Mouse (Mus musculus): ENCODE results near the gene Msrb3. TPM values are rescaled to one million over a fixed set of nuclear protein-coding genes. Genes with fewer than 3 reads are reported as not detected.

The Msrb3 gene
- polyA plus RNA-seq, 1 experiment from 2014 or later, result 5.1 TPM

- ATAC-seq (ENCODE audit: insufficient read depth, low FRiP score, low TSS enrichment), result no peak
- no peak for DNase-seq (ENCODE audit: low spot score)
- no peak overlapping the region for H3K4me2 ChIP-seq (ENCODE audit: low read depth)
These were observed 51.1 kb downstream of the Msrb3 start for GRCm38 (mm10) chr10:120847785-120848184.

GRCm38 (mm10) chr10:120839966-120840365 lies 58.9 kb downstream of the Msrb3 start:
- no peaks in the 10 kb centered on the region for H3K4me1 ChIP-seq (ENCODE audit: control insufficient read depth, insufficient read depth, low read length)
- no peak overlapping the region for H3K9ac ChIP-seq (ENCODE audit: low read length)
- no peaks in the 10 kb centered on the region for H3K27me3 ChIP-seq (ENCODE audit: control insufficient read depth, insufficient read depth, low read length)
- DNase-seq (ENCODE audit: low spot score), result no peak
- H3K36me3 ChIP-seq (ENCODE audit: control insufficient read depth, insufficient read depth, low read length), result no peaks in the 10 kb centered on the region
- H3K9me3 ChIP-seq (ENCODE audit: control insufficient read depth, low read length), result no peaks in the 10 kb centered on the region
- H3K4me2 ChIP-seq (ENCODE audit: low read depth), result no peak overlapping the region
- no peak overlapping the region for H3K4me3 ChIP-seq (ENCODE audit: low read depth, low read length)
- ATAC-seq (ENCODE audit: insufficient read depth, low FRiP score, low TSS enrichment), result no peak
- WGBS, result 87% methylated on average over 7 of the region's 7 CpGs
- no peak overlapping the region for H3K27ac ChIP-seq (ENCODE audit: low read depth, low read length)

More at GRCm38 (mm10) chr10:120847785-120848184, 51.1 kb downstream of the Msrb3 start:
- H3K36me3 ChIP-seq (ENCODE audit: control insufficient read depth, insufficient read depth, low read length), result no peaks in the 10 kb centered on the region
- no peak overlapping the region for H3K9ac ChIP-seq (ENCODE audit: low read length)
- WGBS, result 87% methylated on average over 4 of the region's 4 CpGs
- no peak overlapping the region for H3K27ac ChIP-seq (ENCODE audit: low read depth, low read length)
- no peaks in the 10 kb centered on the region for H3K4me1 ChIP-seq (ENCODE audit: control insufficient read depth, insufficient read depth, low read length)
- H3K27me3 ChIP-seq (ENCODE audit: control insufficient read depth, insufficient read depth, low read length), result no peaks in the 10 kb centered on the region
- no peaks in the 10 kb centered on the region for H3K9me3 ChIP-seq (ENCODE audit: control insufficient read depth, low read length)
- no peak overlapping the region for H3K4me3 ChIP-seq (ENCODE audit: low read depth, low read length)

- no peak overlapping the region for H3K4me2 ChIP-seq (ENCODE audit: low read depth)
- H3K4me3 ChIP-seq (ENCODE audit: low read depth, low read length), result no peak overlapping the region
- H3K27ac ChIP-seq (ENCODE audit: low read depth, low read length), result no peak overlapping the region
- ATAC-seq (ENCODE audit: insufficient read depth, low FRiP score, low TSS enrichment) (no peak), DNase-seq (ENCODE audit: low spot score) (no peak)
- H3K9ac ChIP-seq (ENCODE audit: low read length), result no peak overlapping the region
- WGBS, result 91% methylated on average over 1 of the region's 1 CpGs
- H3K36me3 ChIP-seq (ENCODE audit: control insufficient read depth, insufficient read depth, low read length), result no peaks in the 10 kb centered on the region
- no peaks in the 10 kb centered on the region for H3K9me3 ChIP-seq (ENCODE audit: control insufficient read depth, low read length)
- no peaks in the 10 kb centered on the region for H3K27me3 ChIP-seq (ENCODE audit: control insufficient read depth, insufficient read depth, low read length)
- H3K4me1 ChIP-seq (ENCODE audit: control insufficient read depth, insufficient read depth, low read length), result no peaks in the 10 kb centered on the region
These were observed 64.4 kb downstream of the Msrb3 start for GRCm38 (mm10) chr10:120834531-120834930.

GRCm38 (mm10) chr10:120833836-120834235 lies 65.1 kb downstream of the Msrb3 start:
- no peak overlapping the region for H3K9ac ChIP-seq (ENCODE audit: low read length)
- no peaks in the 10 kb centered on the region for H3K36me3 ChIP-seq (ENCODE audit: control insufficient read depth, insufficient read depth, low read length)
- ATAC-seq (ENCODE audit: insufficient read depth, low FRiP score, low TSS enrichment) (no peak), DNase-seq (ENCODE audit: low spot score) (no peak)
- H3K9me3 ChIP-seq (ENCODE audit: control insufficient read depth, low read length), result no peaks in the 10 kb centered on the region
- H3K4me3 ChIP-seq (ENCODE audit: low read depth, low read length), result no peak overlapping the region
- no peak overlapping the region for H3K4me2 ChIP-seq (ENCODE audit: low read depth)
- no peaks in the 10 kb centered on the region for H3K4me1 ChIP-seq (ENCODE audit: control insufficient read depth, insufficient read depth, low read length)
- no peak overlapping the region for H3K27ac ChIP-seq (ENCODE audit: low read depth, low read length)
- no peaks in the 10 kb centered on the region for H3K27me3 ChIP-seq (ENCODE audit: control insufficient read depth, insufficient read depth, low read length)

- H3K9ac ChIP-seq (ENCODE audit: low read length), result no peak overlapping the region
- H3K36me3 ChIP-seq (ENCODE audit: control insufficient read depth, insufficient read depth, low read length), result no peaks in the 10 kb centered on the region
- DNase-seq (ENCODE audit: low spot score) (no peak), ATAC-seq (ENCODE audit: insufficient read depth, low FRiP score, low TSS enrichment) (no peak)
- H3K27ac ChIP-seq (ENCODE audit: low read depth, low read length), result no peak overlapping the region
- H3K27me3 ChIP-seq (ENCODE audit: control insufficient read depth, insufficient read depth, low read length), result no peaks in the 10 kb centered on the region
- no peaks in the 10 kb centered on the region for H3K9me3 ChIP-seq (ENCODE audit: control insufficient read depth, low read length)
- WGBS, result 94% methylated on average over 12 of the region's 12 CpGs
- H3K4me1 ChIP-seq (ENCODE audit: control insufficient read depth, insufficient read depth, low read length), result peaks cover 3% of the 10 kb centered on the region; the same call in 1 of the 2 replicates
- H3K4me3 ChIP-seq (ENCODE audit: low read depth, low read length), result no peak overlapping the region
- no peak overlapping the region for H3K4me2 ChIP-seq (ENCODE audit: low read depth)
These were observed 71.1 kb downstream of the Msrb3 start for GRCm38 (mm10) chr10:120827761-120828160.

GRCm38 (mm10) chr10:120826795-120827669 lies 71.9 kb downstream of the Msrb3 start:
- 85% methylated on average over 27 of the region's 27 CpGs for WGBS

GRCm38 (mm10) chr10:120826381-120826780 lies 72.5 kb downstream of the Msrb3 start:
- Histone ChIP-seq H3K4me1 (ENCODE audit: control insufficient read depth, insufficient read depth, low read length) (peaks cover 3% of the 10 kb centered on the region; the same call in 1 of the 2 replicates), H3K9ac (ENCODE audit: low read length) (no peak overlapping the region), H3K27ac (ENCODE audit: low read depth, low read length) (no peak overlapping the region), H3K27me3 (ENCODE audit: control insufficient read depth, insufficient read depth, low read length) (no peaks in the 10 kb centered on the region), H3K4me2 (ENCODE audit: low read depth) (no peak overlapping the region), H3K9me3 (ENCODE audit: control insufficient read depth, low read length) (no peaks in the 10 kb centered on the region), H3K36me3 (ENCODE audit: control insufficient read depth, insufficient read depth, low read length) (no peaks in the 10 kb centered on the region), H3K4me3 (ENCODE audit: low read depth, low read length) (no peak overlapping the region)
- 91% methylated on average over 7 of the region's 7 CpGs for WGBS
- no peak for DNase-seq (ENCODE audit: low spot score)
- ATAC-seq (ENCODE audit: insufficient read depth, low FRiP score, low TSS enrichment), result no peak

More at GRCm38 (mm10) chr10:120826795-120827669, 71.9 kb downstream of the Msrb3 start:
- ATAC-seq (ENCODE audit: insufficient read depth, low FRiP score, low TSS enrichment), result no peak
- H3K4me1 ChIP-seq (ENCODE audit: control insufficient read depth, insufficient read depth, low read length), result peaks cover 3% of the 10 kb centered on the region; the same call in 1 of the 2 replicates
- DNase-seq (ENCODE audit: low spot score), result no peak
- no peak overlapping the region for H3K27ac ChIP-seq (ENCODE audit: low read depth, low read length)
- no peak overlapping the region for H3K4me3 ChIP-seq (ENCODE audit: low read depth, low read length)
- H3K9ac ChIP-seq (ENCODE audit: low read length), result no peak overlapping the region
- H3K4me2 ChIP-seq (ENCODE audit: low read depth), result no peak overlapping the region
- H3K9me3 ChIP-seq (ENCODE audit: control insufficient read depth, low read length), result no peaks in the 10 kb centered on the region
- no peaks in the 10 kb centered on the region for H3K27me3 ChIP-seq (ENCODE audit: control insufficient read depth, insufficient read depth, low read length)
- H3K36me3 ChIP-seq (ENCODE audit: control insufficient read depth, insufficient read depth, low read length), result no peaks in the 10 kb centered on the region

GRCm38 (mm10) chr10:120825594-120825993 lies 73.3 kb downstream of the Msrb3 start:
- no peak overlapping the region for H3K4me2 ChIP-seq (ENCODE audit: low read depth)
- H3K4me3 ChIP-seq (ENCODE audit: low read depth, low read length), result no peak overlapping the region
- H3K36me3 ChIP-seq (ENCODE audit: control insufficient read depth, insufficient read depth, low read length), result no peaks in the 10 kb centered on the region
- H3K4me1 ChIP-seq (ENCODE audit: control insufficient read depth, insufficient read depth, low read length), result peaks cover 5% of the 10 kb centered on the region; the same call in 1 of the 2 replicates
- no peak overlapping the region for H3K27ac ChIP-seq (ENCODE audit: low read depth, low read length)
- ATAC-seq (ENCODE audit: insufficient read depth, low FRiP score, low TSS enrichment) (peak; percentile 23; the same call in 1 of the 2 replicates), DNase-seq (ENCODE audit: low spot score) (peak; percentile 30)
- 28% methylated on average over 11 of the region's 11 CpGs for WGBS
- no peak overlapping the region for H3K9ac ChIP-seq (ENCODE audit: low read length)
- H3K9me3 ChIP-seq (ENCODE audit: control insufficient read depth, low read length), result no peaks in the 10 kb centered on the region
- H3K27me3 ChIP-seq (ENCODE audit: control insufficient read depth, insufficient read depth, low read length), result no peaks in the 10 kb centered on the region

All from neural tube, embryonic 11.5 days (tissue).